Mouse (Mus musculus) limb, embryonic 12.5 days (tissue): ENCODE results near the gene Maml1. TPM values are rescaled to one million over a fixed set of nuclear protein-coding genes. Genes with fewer than 3 reads are reported as not detected.

ENCODE experiments used
- ATAC-seq: fragments of 200-750 bp; cut with Nextera tagmentation; 2 replicates; pipeline ENCODE4 v1.8.0; 2017; ENCODE audit warnings: low read depth, moderate TSS enrichment; ENCODE audit not compliant: insufficient number of reproducible peaks, insufficient read depth, low FRiP score, low TSS enrichment
- H3K27ac ChIP-seq: fragments of 300-500 bp; sonication (generic); 2 replicates; pipeline ENCODE4 v1.5.1; 2016; ENCODE audit warnings: mild to moderate bottlenecking, moderate library complexity
- H3K27me3 ChIP-seq: fragments of 300-500 bp; sonication (generic); 2 replicates; pipeline ENCODE4 v1.6.1; 2016; ENCODE audit warnings: mild to moderate bottlenecking, moderate library complexity
- H3K36me3 ChIP-seq: fragments of 300-500 bp; sonication (generic); 2 replicates; pipeline ENCODE4 v1.6.1; 2016; ENCODE audit warnings: mild to moderate bottlenecking, moderate library complexity
- H3K4me1 ChIP-seq: fragments of 300-500 bp; sonication (generic); replicated peaks from 2 replicates; pipeline ENCODE4 v1.6.1; 2016
- H3K4me2 ChIP-seq: fragments of 300-500 bp; sonication (generic); 2 replicates; pipeline ENCODE4 v1.6.1; 2016; ENCODE audit warnings: mild to moderate bottlenecking, moderate library complexity
- H3K4me3 ChIP-seq: fragments of 300-500 bp; sonication (generic); replicated peaks from 2 replicates; pipeline ENCODE4 v1.5.1; 2016; ENCODE audit warnings: mild to moderate bottlenecking
- H3K9ac ChIP-seq: fragments of 300-500 bp; sonication (generic); replicated peaks from 2 replicates; pipeline ENCODE4 v1.6.1; 2016; ENCODE audit warnings: mild to moderate bottlenecking, moderate library complexity
- H3K9me3 ChIP-seq: fragments of 300-500 bp; sonication (generic); 2 replicates; pipeline ENCODE4 v1.6.1; 2016; ENCODE audit warnings: mild to moderate bottlenecking, moderate library complexity
- WGBS: fragments of 180-500 bp; shearing (Covaris S2); methylation state at CpG from one replicate; pipeline ENCODE4 v1.1.7; 2016; 5-methylcytosine and 5-hydroxymethylcytosine counted together
- polyA plus RNA-seq: library from polyadenylated mRNA; unstranded; fragments of >200 nt; fragmentation: Nextera tagmentation; extraction: Ambion mirVana; gene quantifications from 2 replicates; pipeline ENCODE4 v1.2.1, GENCODE M21; 2016

Gene Maml1
- polyA plus RNA-seq, 1 experiment from 2014 or later = 10.4 TPM

GRCm38 (mm10) chr11:50216724-50217366, 75.3 kb downstream of the Maml1 start:
- Histone ChIP-seq H3K9me3 (no peaks in the 10 kb centered on the region), H3K4me1 (peaks cover 31% of the 10 kb centered on the region), H3K27ac (no peak overlapping the region), H3K9ac (no peak overlapping the region; the same call in 1 of the 2 replicates), H3K4me3 (no peak overlapping the region), H3K4me2 (peak overlapping the region; percentile 6; the same call in 1 of the 2 replicates), H3K27me3 (no peaks in the 10 kb centered on the region), H3K36me3 (no peaks in the 10 kb centered on the region)
- ATAC-seq = no peak
- WGBS = 72% methylated on average over 4 of the region's 4 CpGs

GRCm38 (mm10) chr11:50215633-50216032, 76.5 kb downstream of the Maml1 start:
- peaks cover 34% of the 10 kb centered on the region for H3K4me1 ChIP-seq

GRCm38 (mm10) chr11:50214631-50215030, 77.5 kb downstream of the Maml1 start:
- Histone ChIP-seq H3K27ac (no peak overlapping the region), H3K9me3 (no peaks in the 10 kb centered on the region), H3K36me3 (no peaks in the 10 kb centered on the region), H3K27me3 (no peaks in the 10 kb centered on the region), H3K9ac (no peak overlapping the region), H3K4me3 (no peak overlapping the region), H3K4me2 (no peak overlapping the region), H3K4me1 (peaks cover 34% of the 10 kb centered on the region)
- WGBS = 90% methylated on average over 6 of the region's 6 CpGs
- ATAC-seq = no peak

More at GRCm38 (mm10) chr11:50215633-50216032, 76.5 kb downstream of the Maml1 start:
- Histone ChIP-seq H3K9ac (no peak overlapping the region), H3K4me2 (peak overlapping the region; percentile 35), H3K27me3 (no peaks in the 10 kb centered on the region), H3K36me3 (no peaks in the 10 kb centered on the region), H3K9me3 (no peaks in the 10 kb centered on the region), H3K27ac (no peak overlapping the region), H3K4me3 (no peak overlapping the region)
- WGBS = 22% methylated on average over 9 of the region's 9 CpGs
- no peak for ATAC-seq

DNA sequence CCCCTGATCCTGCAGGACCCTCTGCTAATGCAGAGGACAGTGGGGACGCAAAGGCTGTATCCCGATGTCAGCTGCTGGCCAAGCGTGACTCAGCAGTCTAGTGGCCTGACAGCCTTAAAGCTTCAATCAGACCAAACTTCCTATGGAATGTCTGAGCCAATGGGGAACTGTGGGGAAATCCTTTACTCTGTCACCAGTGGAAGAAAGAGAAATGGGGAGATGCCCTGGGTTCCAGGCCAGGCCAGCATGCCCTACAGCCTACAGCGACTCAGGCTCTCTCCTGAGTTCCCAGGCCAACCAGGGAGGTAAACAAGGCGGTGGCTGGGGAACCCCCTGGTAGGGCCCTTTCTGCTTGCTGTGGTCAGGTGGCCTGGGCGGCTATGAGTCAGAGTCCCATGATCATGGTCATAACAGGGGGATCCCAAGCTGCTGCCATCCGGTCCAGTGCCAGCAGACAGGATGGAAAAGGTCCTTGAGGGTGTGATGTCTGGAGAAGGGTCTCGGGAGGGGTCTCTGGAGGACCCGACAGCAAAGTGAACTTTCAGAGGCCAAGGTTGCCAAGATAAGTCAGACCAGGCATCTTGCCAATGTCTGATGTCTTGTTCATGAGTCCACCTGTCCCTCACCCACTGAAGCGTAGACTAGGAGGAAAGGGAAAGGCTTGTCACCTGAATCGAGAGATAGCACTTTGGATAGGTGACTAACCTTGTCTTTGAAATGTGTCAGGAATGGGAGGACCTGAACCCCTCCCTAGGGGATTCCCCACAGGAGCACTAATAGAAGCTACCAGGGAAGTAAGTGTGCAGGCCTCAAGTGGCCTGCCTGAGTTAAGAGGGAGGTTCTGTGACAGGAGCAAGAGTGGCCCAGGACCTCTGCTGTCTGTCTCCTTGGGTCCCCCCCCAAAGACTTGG, 79.0 kb downstream of the Maml1 start:
- WGBS = 71% methylated on average over 11 of the region's 11 CpGs
- H3K4me2 ChIP-seq = no peak overlapping the region
- no peak overlapping the region for H3K4me3 ChIP-seq
- H3K9me3 ChIP-seq = no peaks in the 10 kb centered on the region
- no peak overlapping the region for H3K27ac ChIP-seq
- no peak for ATAC-seq
- H3K27me3 ChIP-seq = no peaks in the 10 kb centered on the region
- H3K4me1 ChIP-seq = peaks cover 35% of the 10 kb centered on the region
- H3K36me3 ChIP-seq = peaks cover 1% of the 10 kb centered on the region; the same call in 1 of the 2 replicates
- H3K9ac ChIP-seq = no peak overlapping the region

DNA sequence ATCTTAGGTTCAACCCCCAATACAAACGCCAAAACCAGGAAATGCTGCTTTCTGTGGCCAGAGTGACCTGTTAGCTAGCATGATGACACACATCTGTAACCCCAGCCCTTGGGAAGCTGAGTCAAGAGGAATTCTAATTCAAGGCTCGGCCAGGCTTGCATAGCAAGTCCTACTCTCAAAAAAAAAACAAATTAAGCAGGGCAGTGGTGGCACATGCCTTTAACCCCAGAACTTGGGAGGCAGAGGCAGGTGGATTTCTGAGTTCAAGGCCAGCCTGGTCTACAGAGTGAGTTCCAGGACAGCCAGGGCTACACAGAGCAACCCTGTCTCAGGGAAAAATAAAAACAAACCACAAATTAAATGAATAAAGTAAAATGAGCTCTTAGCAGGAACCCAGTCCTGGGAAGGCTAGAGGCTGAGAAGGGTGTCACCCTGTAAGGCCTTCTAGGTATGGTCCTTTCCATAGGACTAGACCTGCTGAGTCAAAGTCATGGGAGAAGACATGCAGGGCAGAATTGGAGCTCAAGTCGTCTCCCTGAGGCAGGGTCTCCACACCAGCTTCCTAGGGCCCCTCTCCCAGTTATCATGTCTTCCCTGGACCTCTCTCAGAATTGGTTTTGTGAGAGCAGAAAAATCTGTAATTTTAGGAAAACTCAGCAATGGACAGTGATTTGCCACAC, 79.9 kb downstream of the Maml1 start:
- Histone ChIP-seq H3K27ac (no peak overlapping the region), H3K36me3 (peaks cover 10% of the 10 kb centered on the region), H3K9me3 (no peaks in the 10 kb centered on the region), H3K27me3 (no peaks in the 10 kb centered on the region), H3K4me3 (no peak overlapping the region), H3K4me2 (no peak overlapping the region), H3K9ac (no peak overlapping the region), H3K4me1 (peaks cover 29% of the 10 kb centered on the region)
- no peak for ATAC-seq
- 75% methylated on average over 3 of the region's 3 CpGs for WGBS

GRCm38 (mm10) chr11:50211322-50212059, 80.6 kb downstream of the Maml1 start:
- ATAC-seq = no peak
- Histone ChIP-seq H3K27me3 (no peaks in the 10 kb centered on the region), H3K9ac (no peak overlapping the region), H3K27ac (peak overlapping the region; percentile 96; the same call in 1 of the 2 replicates), H3K4me1 (peaks cover 24% of the 10 kb centered on the region), H3K4me2 (peak overlapping the region; percentile 63), H3K9me3 (no peaks in the 10 kb centered on the region), H3K4me3 (peak overlapping the region; percentile 94), H3K36me3 (peaks cover 17% of the 10 kb centered on the region)
- WGBS = 91% methylated on average over 3 of the region's 3 CpGs

DNA sequence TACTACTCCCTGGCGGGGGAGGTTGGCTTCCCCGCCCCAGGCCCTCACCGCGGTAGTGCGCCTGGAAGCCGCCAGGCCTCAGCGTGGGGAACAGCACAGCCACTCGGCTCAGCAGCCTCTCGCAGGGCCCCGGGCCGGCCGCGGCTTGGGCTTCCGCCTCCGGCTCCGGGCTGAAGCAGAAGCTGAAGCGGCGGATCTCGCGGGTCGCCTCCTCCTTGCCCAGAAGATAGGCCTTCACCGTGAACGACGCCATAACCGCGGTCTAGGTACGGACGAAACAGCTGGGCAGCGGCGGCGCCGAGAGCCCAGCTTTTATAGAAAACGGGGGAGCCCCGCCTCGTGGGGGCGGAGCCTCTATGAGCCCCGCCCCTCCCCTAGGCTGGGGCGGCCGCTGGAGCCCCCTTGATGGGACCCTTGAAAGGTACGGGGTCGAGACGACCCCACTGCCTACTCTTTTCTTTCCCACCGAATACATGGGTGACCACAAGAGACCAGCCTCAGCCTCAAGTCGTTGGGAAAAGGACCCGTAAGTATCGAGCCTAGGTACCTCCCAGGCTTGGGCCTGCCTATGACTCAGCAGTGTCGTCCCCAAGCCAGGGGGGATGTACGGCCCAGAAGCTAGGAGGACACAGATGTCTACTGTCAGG, 81.5 kb downstream of the Maml1 start, which contains the start of the genes Sqstm1 and Mgat4b:
Gene Sqstm1, minus strand, starts transcription at position 323 of the 647 bp plus-strand sequence.
Gene Mgat4b, plus strand, starts transcription at position 386 of the 647 bp plus-strand sequence.
- peak within 1 kb of the TSS; percentile 90 for H3K9ac ChIP-seq
- H3K27ac ChIP-seq = peak within 1 kb of the TSS; percentile 96
- peaks cover 26% of the 10 kb centered on the region for H3K36me3 ChIP-seq
- H3K27me3 ChIP-seq = no peaks in the 10 kb centered on the region
- peak; percentile 70 for ATAC-seq
- H3K4me1 ChIP-seq = peaks cover 15% of the 10 kb centered on the region
- WGBS = under 1% methylated on average over 48 of the region's 48 CpGs
- H3K4me3 ChIP-seq = peak within 1 kb of the TSS; percentile 94
- no peaks in the 10 kb centered on the region for H3K9me3 ChIP-seq
- peak within 1 kb of the TSS; percentile 63 for H3K4me2 ChIP-seq

- peaks cover 10% of the 10 kb centered on the region for H3K4me1 ChIP-seq
- H3K4me2 ChIP-seq = peak overlapping the region; percentile 63
- H3K4me3 ChIP-seq = peak overlapping the region; percentile 94
- peak overlapping the region; percentile 96 for H3K27ac ChIP-seq
- H3K9ac ChIP-seq = peak overlapping the region; percentile 90
- no peaks in the 10 kb centered on the region for H3K9me3 ChIP-seq
- peak; percentile 93 for ATAC-seq
- under 1% methylated on average over 24 of the region's 24 CpGs for WGBS
- H3K27me3 ChIP-seq = no peaks in the 10 kb centered on the region
- peaks cover 31% of the 10 kb centered on the region for H3K36me3 ChIP-seq
These were observed 82.0 kb downstream of the Maml1 start for GRCm38 (mm10) chr11:50210101-50210504.

- no peak overlapping the region for H3K4me2 ChIP-seq
- H3K36me3 ChIP-seq = peaks cover 50% of the 10 kb centered on the region
- no peak overlapping the region for H3K9ac ChIP-seq
- ATAC-seq = no peak
- no peak overlapping the region for H3K4me3 ChIP-seq
- no peaks in the 10 kb centered on the region for H3K27me3 ChIP-seq
- no peak overlapping the region for H3K27ac ChIP-seq
- no peaks in the 10 kb centered on the region for H3K9me3 ChIP-seq
- 92% methylated on average over 5 of the region's 5 CpGs for WGBS
- peaks cover 10% of the 10 kb centered on the region for H3K4me1 ChIP-seq
These were observed 84.1 kb downstream of the Maml1 start for GRCm38 (mm10) chr11:50208039-50208438.

- H3K4me1 ChIP-seq = peaks cover 10% of the 10 kb centered on the region
- peaks cover 57% of the 10 kb centered on the region for H3K36me3 ChIP-seq
- no peaks in the 10 kb centered on the region for H3K27me3 ChIP-seq
- no peak overlapping the region for H3K4me3 ChIP-seq
- no peaks in the 10 kb centered on the region for H3K9me3 ChIP-seq
- no peak for ATAC-seq
- H3K9ac ChIP-seq = no peak overlapping the region
- no peak overlapping the region for H3K4me2 ChIP-seq
- 95% methylated on average over 14 of the region's 14 CpGs for WGBS
- H3K27ac ChIP-seq = no peak overlapping the region
These were observed 84.8 kb downstream of the Maml1 start for GRCm38 (mm10) chr11:50207344-50207743.
